Mouse (Mus musculus) right cerebral cortex, postnatal 4 days (tissue): ENCODE data around the gene Adra2b.
A peak's percentile ranks its signal among the peaks of the same experiment; 100 is the strongest.

ENCODE experiments used
- DNase-seq: peaks from one replicate; pipeline ENCODE4 v3.0.0-alpha.2; 2022

Gene Adra2b

GRCm38 (mm10) chr2:127362459-127363281, at the start of gene Adra2b:
TSS of gene Adra2b (plus strand) at chr2:127363208.
- DNase-seq: peak; percentile 87

- DNase-seq: no peak
Measured at GRCm38 (mm10) chr2:127313878-127314277, 49.1 kb upstream of the Adra2b start.

- DNase-seq: no peak
Measured at GRCm38 (mm10) chr2:127314467-127315154, 48.4 kb upstream of the Adra2b start.

GRCm38 (mm10) chr2:127315155-127315470, 47.9 kb upstream of the Adra2b start:
- no peak for DNase-seq

- no peak for DNase-seq
Measured at GRCm38 (mm10) chr2:127316431-127316830, 46.6 kb upstream of the Adra2b start.

- DNase-seq: no peak
Measured at GRCm38 (mm10) chr2:127318136-127318535, 44.9 kb upstream of the Adra2b start.

GRCm38 (mm10) chr2:127319071-127319470, 43.9 kb upstream of the Adra2b start:
- DNase-seq: no peak

- DNase-seq: no peak
Measured at GRCm38 (mm10) chr2:127322671-127323285, 40.2 kb upstream of the Adra2b start.

GRCm38 (mm10) chr2:127323667-127324066, 39.3 kb upstream of the Adra2b start:
- DNase-seq: no peak

GRCm38 (mm10) chr2:127324456-127324855, 38.6 kb upstream of the Adra2b start:
- no peak for DNase-seq

GRCm38 (mm10) chr2:127328090-127328851, 34.7 kb upstream of the Adra2b start:
- DNase-seq: no peak

GRCm38 (mm10) chr2:127332807-127333570, 30.0 kb upstream of the Adra2b start:
- DNase-seq: no peak

- DNase-seq: no peak
Measured at GRCm38 (mm10) chr2:127333945-127334603, 28.9 kb upstream of the Adra2b start.

- no peak for DNase-seq
Measured at GRCm38 (mm10) chr2:127335078-127335541, 27.9 kb upstream of the Adra2b start.

- DNase-seq: peak; percentile 76
Measured at GRCm38 (mm10) chr2:127335767-127336496, 27.1 kb upstream of the Adra2b start, which contains the start of gene Dusp2. TSS of gene Dusp2 (plus strand) at chr2:127336159.

GRCm38 (mm10) chr2:127336497-127336832, 26.5 kb upstream of the Adra2b start:
- no peak for DNase-seq

- no peak for DNase-seq
Measured at GRCm38 (mm10) chr2:127336885-127337284, 26.1 kb upstream of the Adra2b start.

GRCm38 (mm10) chr2:127337531-127337930, 25.5 kb upstream of the Adra2b start:
- no peak for DNase-seq

- no peak for DNase-seq
Measured at GRCm38 (mm10) chr2:127338012-127338411, 25.0 kb upstream of the Adra2b start.

- DNase-seq: no peak
Measured at GRCm38 (mm10) chr2:127338416-127338815, 24.6 kb upstream of the Adra2b start, which contains the start of gene Astl. TSS of gene Astl (plus strand) at chr2:127338639.

- DNase-seq: no peak
Measured at GRCm38 (mm10) chr2:127338833-127339232, 24.2 kb upstream of the Adra2b start.
